Mouse (Mus musculus) c-Kit-positive CD71-negative TER-119-negative erythroid progenitor cells, embryonic 14.5 days (primary cell): Measurements from ENCODE around the gene Ppfia2.

Experiments used
- DNase-seq: peaks from one replicate; pipeline ENCODE4 v3.0.0-alpha.2; 2013; ENCODE audit warnings: low read depth

The Ppfia2 gene

GRCm38 (mm10) chr10:106469855-106470532 lies at the start of gene Ppfia2:
Ppfia2 (plus strand) TSS chr10:106470339.
- no peak for DNase-seq

- no peak for DNase-seq
These were observed 1.0 kb upstream of the Ppfia2 start for GRCm38 (mm10) chr10:106468956-106469721.

GRCm38 (mm10) chr10:106470533-106471205 lies 530 bp downstream of the Ppfia2 start:
- DNase-seq: no peak

- DNase-seq: no peak
These were observed 39.4 kb downstream of the Ppfia2 start for GRCm38 (mm10) chr10:106509281-106510165.

GRCm38 (mm10) chr10:106566036-106566435 lies 95.9 kb downstream of the Ppfia2 start:
- DNase-seq: no peak

GRCm38 (mm10) chr10:106585026-106585425 lies 114.9 kb downstream of the Ppfia2 start:
- no peak for DNase-seq

- peak; percentile 29 for DNase-seq
These were observed 115.4 kb downstream of the Ppfia2 start for GRCm38 (mm10) chr10:106585476-106586080.

GRCm38 (mm10) chr10:106587817-106588216 lies 117.7 kb downstream of the Ppfia2 start:
- DNase-seq: no peak

GRCm38 (mm10) chr10:106590944-106591343 lies 120.8 kb downstream of the Ppfia2 start:
- no peak for DNase-seq

- DNase-seq: no peak
These were observed 126.8 kb downstream of the Ppfia2 start for GRCm38 (mm10) chr10:106596976-106597375.

GRCm38 (mm10) chr10:106603319-106603898 lies 133.3 kb downstream of the Ppfia2 start:
- no peak for DNase-seq

- DNase-seq: no peak
These were observed 139.2 kb downstream of the Ppfia2 start for GRCm38 (mm10) chr10:106609177-106609981.

- DNase-seq: no peak
These were observed 140.1 kb downstream of the Ppfia2 start for GRCm38 (mm10) chr10:106610222-106610621.

- DNase-seq: no peak
These were observed 148.1 kb downstream of the Ppfia2 start for GRCm38 (mm10) chr10:106618194-106618593.

- DNase-seq: no peak
These were observed 150.8 kb downstream of the Ppfia2 start for GRCm38 (mm10) chr10:106620952-106621351.

- no peak for DNase-seq
These were observed 153.2 kb downstream of the Ppfia2 start for GRCm38 (mm10) chr10:106623342-106623741.

GRCm38 (mm10) chr10:106632171-106632935 lies 162.2 kb downstream of the Ppfia2 start:
- no peak for DNase-seq

GRCm38 (mm10) chr10:106633898-106634297 lies 163.8 kb downstream of the Ppfia2 start:
- DNase-seq: no peak

- DNase-seq: no peak
These were observed 182.1 kb downstream of the Ppfia2 start for GRCm38 (mm10) chr10:106652276-106652675.
